Mouse (Mus musculus) midbrain, embryonic 10.5 days (tissue): ENCODE data around the gene Gm20388. TPM values are rescaled to one million over a fixed set of nuclear protein-coding genes. Genes with fewer than 3 reads are reported as not detected.

Experiments used
- DNase-seq: peaks from one replicate; pipeline ENCODE4 v3.0.0-alpha.2; 2017; ENCODE audit warnings: low spot score
- H3K27ac ChIP-seq: fragments of 300-500 bp; sonication (generic); replicated peaks from 2 replicates; pipeline ENCODE4 v1.5.1; 2016; ENCODE audit warnings: mild to moderate bottlenecking
- H3K27me3 ChIP-seq: fragments of 300-500 bp; sonication (generic); 2 replicates; pipeline ENCODE4 v1.6.1; 2016; ENCODE audit warnings: low read depth, mild to moderate bottlenecking; ENCODE audit not compliant: poor library complexity, severe bottlenecking
- H3K36me3 ChIP-seq: fragments of 300-500 bp; sonication (generic); 2 replicates; pipeline ENCODE4 v1.6.1; 2016; ENCODE audit warnings: mild to moderate bottlenecking, moderate library complexity
- H3K4me1 ChIP-seq: fragments of 300-500 bp; sonication (generic); 2 replicates; pipeline ENCODE4 v1.6.1; 2016
- H3K4me3 ChIP-seq: fragments of 300-500 bp; sonication (generic); 2 replicates; pipeline ENCODE4 v1.5.1; 2016; ENCODE audit warnings: mild to moderate bottlenecking, moderate library complexity
- H3K9me3 ChIP-seq: fragments of 300-500 bp; sonication (generic); replicated peaks from 2 replicates; pipeline ENCODE4 v1.6.1; 2016; ENCODE audit warnings: mild to moderate bottlenecking
- WGBS: fragments of 180-500 bp; shearing (Covaris S2); methylation state at CpG from one replicate; pipeline ENCODE4 v1.1.7; 2016; 5-methylcytosine and 5-hydroxymethylcytosine counted together
- polyA plus RNA-seq: library from polyadenylated mRNA; unstranded; fragments of >200 nt; fragmentation: Nextera tagmentation; extraction: Ambion mirVana; gene quantifications from 2 replicates; pipeline ENCODE4 v1.2.1, GENCODE M21; 2016

The Gm20388 gene
- polyA plus RNA-seq, 1 experiment from 2014 or later, result 7.1 TPM

- Histone ChIP-seq H3K4me3 (no peak overlapping the region), H3K36me3 (no peaks in the 10 kb centered on the region), H3K27ac (no peak overlapping the region), H3K27me3 (peaks cover 23% of the 10 kb centered on the region), H3K9me3 (no peaks in the 10 kb centered on the region), H3K4me1 (peaks cover 37% of the 10 kb centered on the region)
- DNase-seq, result no peak
- WGBS, result 77% methylated on average over 23 of the region's 23 CpGs
Measured at GRCm38 (mm10) chr8:121484072-121484782, 1573.6 kb downstream of the Gm20388 start.

- DNase-seq, result no peak
Measured at GRCm38 (mm10) chr8:121491633-121492032, 1581.0 kb downstream of the Gm20388 start.

GRCm38 (mm10) chr8:121497621-121498020, 1587.0 kb downstream of the Gm20388 start:
- H3K4me3 ChIP-seq, result no peak overlapping the region
- 82% methylated on average over 6 of the region's 6 CpGs for WGBS
- no peak overlapping the region for H3K27ac ChIP-seq
- peaks cover 9% of the 10 kb centered on the region for H3K4me1 ChIP-seq
- no peaks in the 10 kb centered on the region for H3K36me3 ChIP-seq
- H3K9me3 ChIP-seq, result no peaks in the 10 kb centered on the region
- no peak for DNase-seq
- peaks cover 13% of the 10 kb centered on the region; the same call in 1 of the 2 replicates for H3K27me3 ChIP-seq

More at GRCm38 (mm10) chr8:121491633-121492032, 1581.0 kb downstream of the Gm20388 start:
- Histone ChIP-seq H3K27me3 (no peaks in the 10 kb centered on the region), H3K4me3 (no peak overlapping the region), H3K9me3 (no peaks in the 10 kb centered on the region), H3K4me1 (peaks cover 8% of the 10 kb centered on the region; the same call in 1 of the 2 replicates), H3K27ac (no peak overlapping the region), H3K36me3 (no peaks in the 10 kb centered on the region)
- WGBS, result 65% methylated on average over 9 of the region's 9 CpGs

GRCm38 (mm10) chr8:121511751-121512150, 1601.1 kb downstream of the Gm20388 start:
- Histone ChIP-seq H3K4me1 (peaks cover 12% of the 10 kb centered on the region), H3K36me3 (no peaks in the 10 kb centered on the region), H3K27ac (no peak overlapping the region), H3K9me3 (no peaks in the 10 kb centered on the region), H3K27me3 (peaks cover 47% of the 10 kb centered on the region), H3K4me3 (no peak overlapping the region)
- no peak for DNase-seq
- 64% methylated on average over 9 of the region's 9 CpGs for WGBS

GRCm38 (mm10) chr8:121513429-121513828, 1602.8 kb downstream of the Gm20388 start:
- Histone ChIP-seq H3K27me3 (peaks cover 43% of the 10 kb centered on the region), H3K36me3 (no peaks in the 10 kb centered on the region)

GRCm38 (mm10) chr8:121525111-121525818, 1614.6 kb downstream of the Gm20388 start:
- 86% methylated on average over 18 of the region's 18 CpGs for WGBS
- Histone ChIP-seq H3K4me3 (no peak overlapping the region), H3K4me1 (peaks cover 13% of the 10 kb centered on the region), H3K9me3 (no peaks in the 10 kb centered on the region), H3K27ac (no peak overlapping the region), H3K27me3 (peaks cover 8% of the 10 kb centered on the region; the same call in 1 of the 2 replicates), H3K36me3 (no peaks in the 10 kb centered on the region)
- DNase-seq, result no peak

More at GRCm38 (mm10) chr8:121513429-121513828, 1602.8 kb downstream of the Gm20388 start:
- Histone ChIP-seq H3K4me1 (peaks cover 8% of the 10 kb centered on the region; the same call in 1 of the 2 replicates), H3K9me3 (no peaks in the 10 kb centered on the region), H3K27ac (no peak overlapping the region), H3K4me3 (no peak overlapping the region)
- WGBS, result 11% methylated on average over 12 of the region's 12 CpGs
- DNase-seq, result peak; percentile 83

- H3K27me3 ChIP-seq, result peaks cover 8% of the 10 kb centered on the region; the same call in 1 of the 2 replicates
- 75% methylated on average over 6 of the region's 6 CpGs for WGBS
Measured at GRCm38 (mm10) chr8:121526811-121527550, 1616.3 kb downstream of the Gm20388 start.

GRCm38 (mm10) chr8:121527751-121528150, 1617.1 kb downstream of the Gm20388 start:
- Histone ChIP-seq H3K4me3 (no peak overlapping the region), H3K9me3 (no peaks in the 10 kb centered on the region), H3K4me1 (peaks cover 3% of the 10 kb centered on the region; the same call in 1 of the 2 replicates), H3K27ac (no peak overlapping the region), H3K27me3 (peaks cover 8% of the 10 kb centered on the region; the same call in 1 of the 2 replicates), H3K36me3 (no peaks in the 10 kb centered on the region)
- DNase-seq, result no peak
- 89% methylated on average over 9 of the region's 9 CpGs for WGBS

More at GRCm38 (mm10) chr8:121526811-121527550, 1616.3 kb downstream of the Gm20388 start:
- Histone ChIP-seq H3K4me3 (no peak overlapping the region), H3K27ac (no peak overlapping the region), H3K36me3 (no peaks in the 10 kb centered on the region), H3K9me3 (no peaks in the 10 kb centered on the region), H3K4me1 (peaks cover 8% of the 10 kb centered on the region)
- DNase-seq, result no peak

- Histone ChIP-seq H3K4me1 (peaks cover 3% of the 10 kb centered on the region; the same call in 1 of the 2 replicates), H3K36me3 (no peaks in the 10 kb centered on the region), H3K9me3 (no peaks in the 10 kb centered on the region), H3K27me3 (peaks cover 8% of the 10 kb centered on the region; the same call in 1 of the 2 replicates), H3K4me3 (no peak overlapping the region), H3K27ac (no peak overlapping the region)
- DNase-seq, result no peak
- WGBS, result 93% methylated on average over 15 of the region's 15 CpGs
Measured at GRCm38 (mm10) chr8:121528790-121529189, 1618.1 kb downstream of the Gm20388 start.

- H3K27ac ChIP-seq, result no peak overlapping the region
- 0 out of 2 replicates have a peak, but pooled peaks cover 8% of the 10 kb centered on the region for H3K27me3 ChIP-seq
- no peak overlapping the region for H3K4me3 ChIP-seq
- WGBS, result 81% methylated on average over 10 of the region's 10 CpGs
- no peaks in the 10 kb centered on the region for H3K9me3 ChIP-seq
- peaks cover 3% of the 10 kb centered on the region; the same call in 1 of the 2 replicates for H3K4me1 ChIP-seq
- H3K36me3 ChIP-seq, result no peaks in the 10 kb centered on the region
- DNase-seq, result no peak
Measured at GRCm38 (mm10) chr8:121530639-121531038, 1620.0 kb downstream of the Gm20388 start.

- peak; percentile 48 for DNase-seq
- Histone ChIP-seq H3K27ac (no peak overlapping the region), H3K36me3 (no peaks in the 10 kb centered on the region), H3K4me3 (no peak overlapping the region), H3K27me3 (no peaks in the 10 kb centered on the region), H3K4me1 (no peaks in the 10 kb centered on the region), H3K9me3 (no peaks in the 10 kb centered on the region)
- 51% methylated on average over 5 of the region's 5 CpGs for WGBS
Measured at GRCm38 (mm10) chr8:121532381-121532780, 1621.7 kb downstream of the Gm20388 start.

GRCm38 (mm10) chr8:121541862-121542261, 1631.2 kb downstream of the Gm20388 start:
- Histone ChIP-seq H3K36me3 (no peaks in the 10 kb centered on the region), H3K4me3 (no peak overlapping the region), H3K27ac (no peak overlapping the region), H3K27me3 (0 out of 2 replicates have a peak, but pooled peaks cover 4% of the 10 kb centered on the region), H3K4me1 (no peaks in the 10 kb centered on the region), H3K9me3 (peaks cover 14% of the 10 kb centered on the region; the same call in 1 of the 2 replicates)
- whole genome bisulfite sequencing, result 84% methylated on average over 19 of the region's 19 CpGs
- DNase-seq, result no peak
